Mouse (Mus musculus) monocyte, adult 2 months (primary cell): ENCODE results near the gene Akap8.

Experiments
- DNase-seq, 2 experiments: peaks; one replicate each; pipeline ENCODE4 v3.0.0; 2022; ENCODE audit warnings: low spot score in 2 of 2, low read depth in 1 of 2

The Akap8 gene

DNA sequence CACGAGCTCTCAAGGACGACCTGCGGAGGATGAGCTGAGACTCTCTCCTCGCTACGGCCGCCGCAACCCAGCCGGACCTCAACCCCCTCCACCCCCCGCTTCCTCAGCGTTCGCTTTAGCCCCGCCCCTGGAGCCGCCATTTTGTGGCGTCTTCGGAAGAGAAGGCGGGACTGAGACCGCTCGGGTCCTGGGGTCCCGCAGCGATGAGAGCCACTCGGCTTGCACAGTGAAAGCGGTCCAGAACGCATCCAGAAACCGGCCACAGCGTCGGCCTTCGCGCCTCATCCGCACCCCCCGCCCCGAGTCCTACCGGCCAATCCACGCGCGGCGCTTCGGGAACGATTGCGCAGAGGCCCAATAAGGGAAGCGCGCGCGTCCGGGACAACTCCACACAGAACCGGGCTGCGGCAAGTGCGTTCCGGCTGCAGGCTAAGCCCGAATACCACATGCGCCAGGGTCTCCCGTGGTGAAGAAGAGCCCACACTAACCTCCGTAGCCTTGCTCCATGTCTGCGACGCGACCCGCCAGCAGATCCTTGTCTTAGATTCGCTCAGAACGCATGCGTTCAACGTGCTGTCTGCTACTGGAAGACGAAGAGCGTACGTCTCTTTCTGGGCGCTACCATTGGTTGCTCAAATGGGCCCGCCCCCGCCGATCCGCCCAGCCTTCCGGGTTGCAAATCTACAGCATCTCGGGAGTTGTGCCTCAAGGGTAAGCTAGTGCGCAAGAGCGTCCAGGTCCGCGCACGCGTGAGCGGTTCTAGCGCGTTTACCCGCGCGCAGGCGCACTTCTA lies at the start of gene Akap8:
TSS of gene Akap8 (minus strand) at position 642 of the 793 bp plus-strand sequence.
- peak; percentile 92 to 94 for DNase-seq

DNA sequence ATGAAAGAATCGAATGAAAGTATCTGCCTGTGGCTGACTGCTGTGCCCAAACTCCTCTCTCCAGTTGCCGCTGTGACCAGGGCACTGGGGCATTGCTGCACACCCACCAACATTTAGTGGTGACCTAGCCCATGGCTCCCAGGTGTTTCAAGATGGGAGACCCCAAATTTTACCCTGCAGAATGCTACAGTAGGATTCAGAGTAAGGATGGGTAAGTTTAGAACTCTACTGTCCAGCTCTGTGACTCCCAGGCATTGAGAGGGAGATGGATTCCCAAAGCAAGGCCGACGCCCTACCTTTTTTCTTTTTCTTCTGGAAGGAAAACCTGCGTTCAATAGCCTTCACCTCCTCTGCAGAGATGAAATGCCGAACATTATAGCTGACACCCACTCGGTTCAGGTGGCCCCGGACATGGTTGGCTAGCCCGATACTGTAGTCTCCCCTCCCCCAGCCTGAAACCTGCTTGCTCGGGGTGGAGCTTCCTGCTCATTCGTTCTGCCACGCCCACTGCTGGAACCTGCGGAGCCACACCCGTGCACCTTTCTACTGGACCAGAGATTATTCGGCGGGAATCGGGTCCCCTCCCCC lies 48.0 kb upstream of the Akap8 start:
- DNase-seq = no peak

DNA sequence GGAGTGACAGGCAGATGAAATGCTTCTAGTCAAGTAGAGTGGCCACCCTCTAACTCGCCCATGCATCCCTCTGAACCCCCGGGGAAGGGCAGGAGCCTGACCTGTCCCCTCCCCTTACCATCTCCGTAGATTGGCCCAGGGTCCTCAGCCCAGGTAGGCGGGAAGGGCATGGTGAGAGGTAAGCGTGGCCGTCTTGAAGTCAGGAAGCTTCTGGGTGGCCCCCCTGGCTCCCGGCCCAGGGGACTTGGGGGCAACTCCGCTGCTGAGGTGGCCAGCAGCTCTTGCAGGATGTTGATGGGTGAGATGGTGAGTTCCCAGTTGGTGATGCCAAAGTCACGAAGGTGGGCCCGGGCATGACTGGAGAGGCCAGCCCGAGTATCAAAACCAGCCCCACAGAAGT lies 46.7 kb upstream of the Akap8 start:
- no peak for DNase-seq

DNA sequence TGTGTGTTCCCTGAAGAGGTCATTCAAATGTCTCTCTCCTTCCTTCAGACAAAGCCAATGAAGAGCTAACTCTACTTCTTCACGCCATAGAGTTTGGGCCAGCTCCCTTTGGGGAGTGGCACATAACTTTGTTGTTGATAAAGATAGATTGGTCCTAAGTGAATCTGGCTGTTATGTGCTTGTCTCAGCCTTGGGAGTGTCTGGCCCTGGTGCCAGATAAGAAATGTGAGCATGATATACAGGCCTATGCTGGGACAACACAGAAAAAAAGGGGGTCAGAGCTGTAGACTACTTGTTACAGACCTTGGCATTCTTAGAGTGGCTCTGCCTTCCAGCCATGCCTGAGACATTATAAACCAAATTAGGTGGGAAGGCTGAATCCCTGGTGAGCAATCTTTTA lies 44.3 kb upstream of the Akap8 start:
- no peak for DNase-seq

DNA sequence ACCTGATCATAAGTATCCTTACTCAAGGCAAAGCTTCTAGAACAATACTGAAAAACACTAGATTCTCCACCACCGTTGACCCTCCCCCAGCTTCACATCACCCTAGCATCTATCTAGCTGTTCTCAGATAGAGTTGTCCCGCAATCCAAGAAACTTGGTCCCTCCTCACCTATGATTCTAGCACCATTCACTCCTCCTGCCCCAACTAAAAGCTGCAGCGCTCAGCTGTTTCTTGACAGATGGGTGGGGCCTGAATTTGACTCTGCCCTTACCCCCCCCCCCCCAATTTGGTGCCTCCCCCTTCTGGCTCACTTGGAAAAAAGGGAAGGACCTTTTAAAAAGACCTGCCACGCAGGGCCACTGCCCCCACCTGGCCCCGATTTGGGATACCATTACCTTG lies 43.8 kb upstream of the Akap8 start:
- no peak for DNase-seq

DNA sequence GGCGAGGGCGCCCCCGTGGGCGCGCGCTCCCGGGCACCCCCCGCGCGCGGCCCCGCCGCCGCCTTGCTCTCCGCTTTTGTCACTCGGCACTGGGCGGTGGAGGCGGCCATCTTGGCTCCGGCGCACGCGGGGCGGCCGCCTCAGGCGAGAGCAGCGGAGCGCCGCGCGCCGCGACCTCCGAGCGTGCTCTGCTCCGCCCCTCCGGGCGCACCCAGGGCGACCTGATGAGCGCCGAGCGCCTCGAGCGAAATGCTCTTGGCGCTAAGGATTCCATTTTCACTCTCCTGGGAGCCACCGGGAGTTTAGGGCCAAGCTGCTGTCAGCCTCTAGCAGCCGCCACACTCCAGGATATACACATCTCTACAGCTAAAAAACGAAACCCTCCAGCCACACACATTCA lies 43.3 kb upstream of the Akap8 start:
- DNase-seq = peak; percentile 52 to 61

DNA sequence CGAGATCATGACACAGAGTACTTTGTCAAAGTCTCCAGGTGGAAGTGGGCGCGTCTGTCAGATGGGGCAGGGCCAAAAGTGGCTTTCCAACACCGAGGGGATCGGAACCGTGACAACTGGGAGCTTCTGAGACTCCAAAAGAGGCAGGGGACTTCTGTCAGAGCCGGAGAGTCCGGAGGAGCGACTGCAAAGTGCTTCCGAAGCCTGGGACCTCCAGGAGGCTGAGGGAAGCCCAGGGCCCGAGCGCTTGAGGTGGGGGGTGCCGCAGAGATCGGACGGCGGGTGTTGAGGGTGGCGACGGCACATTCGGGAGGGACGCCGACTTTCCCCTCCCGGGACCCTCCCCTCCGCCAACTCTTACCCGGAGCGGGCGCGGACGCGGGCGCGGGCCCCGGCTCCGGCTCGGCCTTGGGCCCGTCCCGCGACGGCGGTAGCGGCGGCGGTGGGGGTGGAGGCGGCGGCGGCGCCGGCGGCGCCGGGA lies 42.8 kb upstream of the Akap8 start:
- DNase-seq = no peak

DNA sequence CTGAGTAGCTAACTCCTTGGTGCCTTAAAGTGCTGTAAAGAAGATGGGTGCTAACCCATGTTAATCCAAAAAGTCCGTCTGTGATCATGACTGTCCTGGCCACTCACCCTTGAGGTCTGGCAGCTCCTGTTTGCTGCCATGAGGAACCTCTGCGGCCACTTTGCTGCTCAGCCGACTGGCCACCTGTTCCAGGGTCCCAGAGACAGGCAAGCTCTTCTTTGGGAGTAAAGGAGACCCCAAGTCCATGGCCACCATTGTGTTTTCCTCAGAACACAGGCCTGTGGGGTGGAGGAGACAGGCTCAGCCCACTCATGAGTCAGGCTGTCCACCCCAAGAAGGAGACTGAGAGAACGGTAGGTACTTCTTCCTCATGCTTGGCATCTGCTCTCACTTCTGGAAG lies 41.6 kb upstream of the Akap8 start:
- no peak for DNase-seq

DNA sequence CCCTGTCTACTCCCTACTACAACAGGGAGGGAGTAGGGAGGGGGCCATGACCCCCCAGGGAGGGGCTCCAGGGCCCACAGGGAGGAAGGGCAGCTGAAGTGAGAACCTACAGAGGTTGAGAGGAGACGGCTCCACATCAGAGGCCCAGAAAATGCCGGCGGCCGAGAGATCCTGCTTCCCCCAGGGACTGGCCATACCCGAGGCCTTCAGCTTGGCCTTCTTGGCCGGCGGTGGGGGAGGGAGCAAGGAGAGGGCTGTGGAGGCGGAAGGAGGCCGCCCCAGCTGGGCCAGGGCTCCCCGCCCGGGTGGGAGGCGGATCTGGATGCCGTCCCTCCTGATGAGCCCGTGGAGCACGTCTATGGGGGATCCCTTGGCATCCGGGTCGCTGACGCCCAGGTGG lies 38.9 kb upstream of the Akap8 start:
- no peak for DNase-seq

DNA sequence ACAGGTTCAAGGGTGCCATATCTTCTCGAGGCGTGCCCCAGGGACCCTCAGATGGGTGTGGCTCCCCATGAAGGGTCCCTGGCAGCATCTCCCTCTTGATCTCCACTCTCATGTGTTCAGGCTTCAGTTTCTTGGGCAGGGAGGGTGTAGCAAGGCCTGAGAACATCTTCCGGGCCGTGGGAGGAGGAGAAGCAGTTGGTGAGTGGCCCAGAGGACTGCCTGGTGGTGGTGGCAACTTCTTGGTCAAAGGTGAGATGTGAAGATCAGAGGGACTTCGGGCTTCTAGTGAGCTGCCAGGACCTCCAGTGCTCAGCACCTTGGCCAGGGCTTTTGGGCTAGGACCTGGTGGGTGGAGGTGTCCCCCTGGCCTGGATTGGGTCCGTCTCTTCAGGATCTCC lies 37.9 kb upstream of the Akap8 start:
- DNase-seq = no peak

DNA sequence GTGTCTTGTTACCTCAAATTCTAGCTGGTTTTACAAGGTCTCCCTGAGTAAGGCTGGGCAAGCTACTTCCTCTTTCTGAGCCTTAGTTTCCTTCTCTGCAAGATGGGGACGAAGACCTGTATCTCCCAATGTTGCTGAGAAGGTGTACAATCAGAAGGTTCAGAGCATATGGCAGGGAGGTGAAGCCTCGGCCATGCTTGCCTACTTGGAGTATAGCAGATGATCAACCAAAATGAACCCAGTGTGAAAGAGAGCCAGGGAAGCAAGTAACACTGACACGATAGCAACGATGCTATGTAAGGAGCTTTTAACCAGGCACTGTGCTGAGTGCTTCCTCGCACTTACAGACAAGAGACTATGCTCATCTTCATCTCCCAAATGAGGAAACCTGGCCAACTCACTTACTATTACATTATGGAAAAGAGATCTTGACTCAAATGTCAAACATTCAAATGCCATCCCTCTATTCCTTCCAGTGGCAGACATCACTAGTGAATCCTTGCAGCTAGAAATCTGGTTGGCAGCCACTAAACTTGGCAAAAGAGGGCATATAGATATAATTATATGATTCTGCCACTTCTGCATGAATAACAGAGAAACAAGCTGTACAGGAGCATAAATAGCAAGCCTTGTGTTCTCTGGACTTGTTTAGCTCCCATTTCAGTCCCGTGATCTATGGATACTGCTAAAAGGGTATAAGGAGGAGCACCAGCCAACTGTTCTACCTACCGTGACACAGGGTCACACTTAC lies 37.3 kb upstream of the Akap8 start:
- no peak for DNase-seq

DNA sequence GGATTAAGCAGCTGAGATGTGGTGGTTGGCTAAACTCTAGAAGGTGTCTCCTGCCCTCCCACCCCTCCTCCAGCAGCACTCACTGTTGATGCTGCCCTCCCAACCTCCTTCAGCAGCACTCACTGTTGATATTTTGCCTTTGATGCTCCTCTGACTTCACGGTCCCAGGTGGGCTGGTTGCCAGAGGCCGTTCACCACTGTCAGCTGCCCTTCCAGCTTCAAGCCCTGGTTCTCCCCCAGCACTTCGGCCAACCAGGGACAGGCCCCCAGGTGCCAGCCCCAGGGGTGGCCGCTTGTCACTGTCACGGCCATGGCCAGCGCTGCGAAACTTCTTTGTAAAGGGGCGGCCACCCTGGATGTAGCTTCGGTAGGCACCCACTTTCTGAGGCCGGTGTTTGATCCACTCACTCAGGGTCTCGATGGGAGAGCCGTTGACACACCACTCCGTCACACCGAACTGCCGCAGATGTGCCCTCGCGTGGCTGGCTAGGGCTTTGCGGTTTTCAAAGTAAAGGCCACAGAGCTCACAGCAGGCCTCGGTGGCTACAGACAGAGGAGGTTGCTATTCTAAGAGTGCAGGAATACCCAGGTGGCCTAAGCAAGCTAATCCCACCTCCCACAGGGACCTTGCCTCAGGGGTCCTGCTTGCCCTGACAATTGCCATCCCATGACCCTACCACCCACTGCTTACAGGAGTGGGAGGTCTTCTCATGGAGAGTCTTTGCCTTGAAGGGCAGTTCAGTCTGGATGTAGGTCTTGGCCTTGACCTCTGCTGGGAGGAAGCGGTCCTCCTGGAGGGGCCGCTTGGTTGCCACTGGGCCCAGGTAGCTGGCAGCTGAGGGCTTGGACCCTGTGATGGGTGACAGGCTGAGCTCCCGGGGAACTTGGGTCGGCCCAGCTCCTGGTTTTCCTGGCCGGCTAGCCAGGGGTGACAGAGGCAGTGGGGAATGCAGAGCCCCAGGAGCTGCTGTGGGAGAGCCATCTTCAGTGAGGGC lies 36.0 kb upstream of the Akap8 start:
- no peak for DNase-seq

DNA sequence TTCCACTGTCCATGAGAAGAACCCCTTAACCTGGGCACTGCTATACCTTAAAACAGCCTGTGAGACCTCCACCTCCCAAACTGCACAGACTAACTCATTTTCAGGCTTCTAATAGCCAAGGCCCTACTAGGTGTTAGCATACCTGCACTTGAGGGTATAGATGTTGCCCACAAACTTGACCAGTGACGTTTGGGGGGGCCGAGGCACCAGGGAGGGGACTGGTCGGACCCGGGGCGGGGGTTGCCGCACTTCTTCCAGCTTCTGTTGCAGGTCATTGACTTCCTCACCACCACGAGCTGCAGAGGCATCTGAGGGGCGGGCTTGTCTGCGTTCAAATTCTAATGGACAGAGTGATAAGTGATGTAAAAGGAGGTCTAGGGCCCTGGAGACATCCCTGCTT lies 35.2 kb upstream of the Akap8 start:
- no peak for DNase-seq

DNA sequence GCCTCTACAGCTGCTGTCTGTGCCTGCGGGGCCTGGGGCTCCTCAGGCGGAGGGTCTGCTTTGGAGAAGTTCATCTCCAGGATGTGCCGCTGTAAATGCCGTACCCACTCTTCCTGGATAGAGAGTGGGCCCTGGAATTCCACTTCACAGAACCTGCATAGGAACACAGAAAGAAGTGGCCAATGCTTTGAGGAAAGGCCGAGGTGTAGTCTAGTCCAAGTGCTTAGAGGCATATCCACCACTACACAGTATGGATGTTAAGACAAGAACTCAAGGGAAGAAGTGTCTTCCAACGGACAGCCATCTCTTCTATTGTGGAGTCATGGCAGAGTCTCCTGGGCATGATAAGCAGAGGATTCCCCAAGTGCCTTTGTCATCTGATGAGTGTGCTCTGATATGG lies 34.0 kb upstream of the Akap8 start:
- DNase-seq = no peak

DNA sequence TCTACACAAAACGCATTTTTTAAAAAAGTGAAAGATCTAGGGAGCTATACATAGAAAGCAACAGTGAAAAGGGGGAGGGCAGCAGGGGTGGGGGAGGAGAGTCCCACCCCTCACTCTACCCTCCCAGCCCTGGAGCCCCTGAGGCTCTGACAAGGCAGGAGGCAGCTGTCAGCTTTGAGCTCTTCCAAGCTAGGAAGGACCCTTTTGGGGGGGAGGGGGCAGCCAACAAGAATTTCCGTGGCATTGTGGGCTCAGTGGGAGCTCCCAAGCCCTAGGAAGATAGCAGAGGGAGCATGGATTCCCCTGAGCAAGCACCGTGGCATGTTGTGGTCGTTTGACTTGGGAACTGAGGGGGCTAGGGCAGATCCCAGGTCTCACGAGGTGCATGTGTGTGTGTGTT lies 33.2 kb upstream of the Akap8 start:
- DNase-seq = no peak

DNA sequence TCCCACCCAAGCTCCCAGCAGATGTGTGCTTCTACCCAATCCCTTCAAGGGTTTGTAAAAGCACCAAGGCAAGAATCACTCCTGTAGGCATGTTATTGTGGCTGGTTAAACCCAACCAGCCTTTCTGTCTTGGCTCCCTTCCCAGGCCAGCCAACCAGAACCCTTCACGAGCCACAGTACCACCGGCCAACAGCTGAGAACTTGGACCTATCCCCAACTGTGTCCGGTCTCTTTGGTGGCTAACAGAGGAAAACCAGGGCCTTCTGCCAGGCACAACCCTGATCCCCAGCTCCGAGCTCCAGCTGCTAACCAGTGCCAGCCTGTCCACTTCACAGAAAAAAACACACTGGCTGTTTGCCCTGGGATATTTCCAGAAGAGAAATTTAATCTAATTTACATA lies 32.7 kb upstream of the Akap8 start:
- DNase-seq = no peak

DNA sequence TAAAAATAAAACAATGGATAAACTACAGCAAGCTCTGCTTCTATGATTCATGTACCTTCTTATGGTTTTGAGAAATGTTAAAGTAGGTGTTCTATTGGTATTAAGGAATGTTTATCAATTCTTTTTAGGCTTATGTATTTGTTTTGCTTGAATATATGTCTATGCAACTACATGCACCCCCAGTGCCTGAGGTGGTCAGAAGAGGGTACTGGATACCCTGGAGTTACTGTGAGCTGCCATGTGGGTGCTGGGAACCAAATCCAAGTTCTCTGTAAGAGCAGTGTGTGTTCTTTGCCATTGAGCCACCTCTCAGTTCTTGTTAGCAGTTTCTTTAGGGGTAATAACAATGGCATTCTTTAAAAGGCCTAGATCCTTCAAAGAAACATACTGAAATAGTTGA lies 30.7 kb upstream of the Akap8 start:
- DNase-seq = no peak

DNA sequence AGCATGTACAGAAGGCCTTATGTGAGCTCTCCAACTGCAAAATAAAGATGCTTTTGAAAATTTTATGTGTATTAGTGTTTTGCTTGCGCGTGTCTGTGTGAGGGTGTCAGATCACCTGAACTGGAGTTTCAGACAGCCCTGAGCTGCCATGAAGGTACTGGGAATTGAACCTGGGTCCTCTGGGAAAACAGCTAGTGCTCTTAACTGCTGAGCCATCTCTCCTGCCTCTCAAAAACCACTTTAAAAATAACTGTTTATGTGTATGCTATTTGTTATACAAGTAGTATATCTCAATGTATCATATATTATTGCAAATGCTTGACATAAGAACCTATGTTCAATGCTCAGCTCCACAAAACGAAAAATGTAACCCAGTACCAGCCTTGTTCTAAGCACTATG lies 30.2 kb upstream of the Akap8 start:
- no peak for DNase-seq

DNA sequence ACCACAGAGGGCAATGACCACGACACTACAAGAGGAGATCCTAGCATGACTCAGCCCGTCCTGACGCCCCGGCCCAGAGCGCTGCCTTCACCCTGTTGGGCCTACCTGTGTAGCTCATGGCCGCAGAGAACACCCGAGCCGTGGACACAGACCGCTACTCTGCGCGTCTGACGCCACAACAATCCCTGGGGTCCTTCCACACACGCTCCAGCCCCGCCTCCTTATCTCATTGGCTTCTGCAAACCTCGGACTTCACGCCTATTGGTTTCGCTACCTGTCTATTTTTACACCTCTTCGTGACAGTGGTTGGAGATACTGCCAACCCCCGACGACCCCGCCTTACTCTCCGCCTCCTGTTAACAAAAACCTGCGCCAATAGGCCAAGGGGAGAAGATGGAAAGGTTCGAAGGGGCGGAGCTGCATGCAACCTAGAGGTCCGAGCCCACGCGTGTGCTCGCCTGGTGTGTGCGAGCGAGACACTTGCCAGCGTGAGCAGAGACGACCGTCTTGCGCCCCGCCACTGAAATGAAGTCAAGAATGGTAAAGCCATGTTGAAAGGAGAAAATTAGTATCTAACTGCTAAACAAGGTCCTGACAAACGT lies 29.4 kb upstream of the Akap8 start, which contains the start of gene Akap8l:
TSS of gene Akap8l (minus strand) at position 226 of the 602 bp plus-strand sequence.
- peak; percentile 88 to 90 for DNase-seq

DNA sequence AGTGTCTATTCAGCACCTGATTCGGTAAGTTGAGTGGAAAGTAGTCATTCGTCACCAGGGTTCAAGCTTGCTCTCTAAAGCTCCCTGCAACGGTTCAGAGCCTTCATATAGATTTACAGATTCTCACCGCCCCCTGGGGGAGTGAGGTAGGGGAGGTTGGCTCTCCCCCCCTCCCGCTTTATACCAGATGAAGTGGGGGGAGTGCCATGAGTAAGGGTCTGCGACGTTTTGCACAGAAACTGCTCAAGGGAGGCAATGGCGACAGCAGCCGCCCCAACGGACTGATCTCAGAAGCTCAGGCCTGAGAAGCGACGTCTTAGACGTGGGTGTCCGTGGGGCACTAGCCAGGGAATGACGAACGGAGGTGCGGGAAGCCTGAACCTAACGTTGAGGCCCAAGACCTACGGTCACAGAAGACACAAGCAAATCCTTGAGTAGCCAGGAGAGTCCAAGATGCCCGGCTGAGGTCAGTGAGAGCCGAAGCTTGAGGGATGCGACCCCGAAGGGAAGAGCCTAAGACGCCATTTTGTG lies 28.9 kb upstream of the Akap8 start:
- no peak for DNase-seq
